Mouse (Mus musculus) T-cell, adult 66 days (primary cell): ENCODE data around the gene Nptx2. TPM values are rescaled to one million over a fixed set of nuclear protein-coding genes. Genes with fewer than 3 reads are reported as not detected.

ENCODE experiments used
- total RNA-seq, 2 experiments: library from RNA; stranded (reverse); gene quantifications; 3 replicates in 1 of 2; 4 replicates in 1 of 2; pipeline ENCODE4 v1.2.4; 2023

Nptx2 gene
- not detected for total RNA-seq

DNA sequence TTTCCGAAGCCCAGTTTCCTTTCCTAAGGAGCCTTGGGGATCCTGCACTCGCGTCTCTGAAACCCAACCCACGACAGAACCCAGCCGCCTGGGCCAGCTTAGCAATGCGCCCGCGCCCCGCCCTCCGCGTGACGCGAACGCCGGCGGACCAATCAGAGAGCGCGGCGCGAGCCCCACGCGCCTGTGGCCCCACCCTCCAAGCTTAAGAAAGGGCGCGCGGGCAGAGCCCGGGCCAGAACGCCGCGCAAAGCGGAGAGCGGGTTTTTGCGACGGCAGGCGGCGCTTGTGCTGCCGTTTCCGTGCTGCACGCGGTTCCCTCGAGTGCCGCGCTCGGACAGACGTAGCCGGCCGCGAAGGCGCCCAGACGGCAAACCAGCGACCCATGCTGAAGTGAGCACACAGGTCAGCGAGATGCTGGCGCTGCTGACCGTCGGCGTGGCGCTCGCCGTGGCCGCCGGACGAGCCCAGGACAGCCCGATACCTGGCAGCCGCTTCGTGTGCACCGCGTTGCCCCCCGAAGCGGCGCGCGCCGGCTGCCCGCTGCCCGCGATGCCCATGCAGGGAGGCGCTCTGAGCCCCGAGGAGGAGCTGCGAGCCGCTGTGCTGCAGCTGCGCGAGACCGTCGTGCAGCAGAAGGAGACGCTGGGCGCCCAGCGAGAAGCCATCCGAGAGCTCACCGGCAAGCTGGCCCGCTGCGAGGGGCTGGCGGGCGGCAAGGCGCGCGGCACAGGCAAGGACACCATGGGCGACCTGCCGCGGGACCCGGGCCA lies at the start of gene Nptx2:
Gene Nptx2, plus strand, starts transcription at position 250 of the 770 bp plus-strand sequence.

Other genes with a start within 250 kb of the Nptx2 start
- gene Baiap2l1, start 187.8 kb upstream of the Nptx2 start, total RNA-seq = under 1 TPM in 1 of 2 experiments, not detected in 1; 0.17 TPM
- not detected for gene Tmem130, start 215.9 kb downstream of the Nptx2 start, total RNA-seq
- gene Trrap, start 221.8 kb downstream of the Nptx2 start, total RNA-seq = 100 to 1,000 TPM; 152 to 176 TPM